Mouse (Mus musculus) lung, adult 2 months (tissue): ENCODE results near the gene Cacna1a. TPM values are rescaled to one million over a fixed set of nuclear protein-coding genes. Genes with fewer than 3 reads are reported as not detected.

Source experiments
- DNase-seq: peaks from one replicate; pipeline ENCODE4 v3.0.0; 2022
- H3K4me1 ChIP-seq: fragments of 200-500 bp; 2 replicates; pipeline ENCODE4 v1.6.1; 2011; ENCODE audit warnings: low read length; ENCODE audit not compliant: control insufficient read depth, insufficient read depth
- H3K4me3 ChIP-seq: fragments of 200-500 bp; replicated peaks from 2 replicates; pipeline ENCODE3; 2011; ENCODE audit warnings: low read depth, mild to moderate bottlenecking, control low read depth, low read length; ENCODE audit errors: extremely low read depth
- CTCF ChIP-seq: fragments of 200-500 bp; IDR thresholded peaks from 2 replicates; pipeline ENCODE4 v1.5.1; 2011; ENCODE audit warnings: mild to moderate bottlenecking, low read length, control low read depth; ENCODE audit not compliant: insufficient read depth
- POLR2A ChIP-seq: fragments of 200-500 bp; IDR thresholded peaks from 2 replicates; pipeline ENCODE4 v1.6.1; 2011; ENCODE audit warnings: low read depth, mild to moderate bottlenecking, control low read depth, low read length, borderline replicate concordance; ENCODE audit errors: extremely low read depth
- WGBS: fragments of 180-500 bp; shearing (Covaris S2); methylation state at CpG from one replicate; pipeline ENCODE4 v1.1.7; 2018; 5-methylcytosine and 5-hydroxymethylcytosine counted together
- polyA plus RNA-seq: library from polyadenylated mRNA; depleted of rRNA; stranded (reverse); fragments of >200 nt; gene quantifications from 2 replicates; pipeline ENCODE4 v1.2.3, GENCODE M21; 2012

Cacna1a gene
- polyA plus RNA-seq, 1 experiment: 13.3 TPM

DNA sequence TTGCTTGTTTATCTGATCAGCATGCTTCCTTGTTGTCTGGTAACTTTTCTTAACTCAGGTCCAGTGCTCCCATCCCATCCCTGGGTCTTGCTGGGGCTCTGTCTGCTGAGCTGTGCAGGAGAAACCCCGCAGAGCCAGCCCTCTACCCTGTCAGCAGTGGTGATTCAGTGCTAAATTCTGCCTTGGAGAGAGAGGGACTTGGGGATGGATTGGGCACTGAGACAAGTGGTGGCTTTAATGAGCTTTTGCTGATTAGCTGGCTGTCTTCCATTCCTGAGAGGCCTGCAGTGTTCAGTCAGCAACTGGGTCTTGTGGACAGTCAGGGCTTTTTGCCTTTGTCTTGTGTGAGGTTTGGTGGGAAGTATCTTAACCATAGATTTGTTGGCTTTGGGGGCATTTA lies 78.7 kb downstream of the Cacna1a start:
- WGBS: 68% methylated on average over 1 of the region's 1 CpGs
- no peak for TF ChIP-seq POLR2A
- TF ChIP-seq CTCF: no peak
- no peaks in the 10 kb centered on the region for H3K4me1 ChIP-seq
- no peak for DNase-seq
- no peak overlapping the region for H3K4me3 ChIP-seq

DNA sequence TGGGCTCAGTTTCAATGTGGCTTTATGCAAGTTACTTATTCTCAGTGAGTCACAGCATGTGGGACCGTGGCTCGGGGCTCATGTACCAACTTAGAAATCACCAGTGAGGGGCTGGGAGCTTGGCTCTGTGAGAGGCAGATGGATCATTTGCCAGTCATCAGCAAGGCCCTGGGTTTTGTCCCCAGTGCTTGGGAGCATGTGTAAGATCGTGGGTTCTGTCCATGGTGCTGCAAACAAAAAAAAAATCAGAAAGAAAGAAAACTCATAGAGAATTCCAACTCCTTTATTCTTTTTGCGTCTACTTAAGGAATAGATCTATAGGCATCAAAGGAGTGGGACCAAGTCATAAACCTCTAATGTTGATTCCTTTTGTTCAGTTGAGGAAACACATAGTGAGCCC lies 80.8 kb downstream of the Cacna1a start:
- no peak for DNase-seq
- 75% methylated on average over 4 of the region's 4 CpGs for WGBS
- Histone ChIP-seq H3K4me3 (no peak overlapping the region), H3K4me1 (no peaks in the 10 kb centered on the region)
- no peak for TF ChIP-seq CTCF
- TF ChIP-seq POLR2A: no peak

DNA sequence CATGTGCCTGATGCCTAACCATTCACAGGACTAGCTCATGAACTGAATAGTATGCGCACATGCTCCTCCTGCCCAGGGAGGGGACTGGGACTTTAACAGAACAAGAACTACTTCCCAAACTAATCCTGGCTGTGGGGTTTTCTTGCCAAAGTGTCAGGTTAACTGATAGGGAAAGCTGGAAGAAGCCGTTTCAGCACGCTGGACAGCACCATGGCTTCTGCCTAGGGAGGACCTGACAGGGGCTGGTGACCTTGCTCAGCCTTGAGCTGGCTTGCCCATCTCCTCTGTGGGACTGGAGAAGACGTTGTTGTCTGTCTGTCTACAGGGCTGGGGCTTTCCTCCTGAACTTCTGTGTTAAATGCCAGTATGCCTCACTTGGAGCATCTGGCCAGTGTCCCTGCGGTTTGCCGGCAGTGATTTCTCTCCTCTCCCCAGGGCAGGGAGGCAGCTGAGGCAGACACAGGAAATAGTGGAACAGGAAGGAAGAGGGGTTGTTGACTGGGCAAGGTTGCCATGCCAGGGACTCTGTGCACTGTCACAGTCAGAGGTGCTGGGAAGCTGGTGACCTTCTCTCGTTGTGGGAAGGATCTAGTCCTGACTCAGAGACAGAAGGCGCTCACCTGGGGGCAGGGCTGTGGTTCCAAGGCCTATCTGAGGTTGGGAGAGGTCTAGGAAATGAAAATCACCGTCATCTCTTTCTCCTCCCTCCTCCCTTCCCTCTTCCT lies 83.2 kb downstream of the Cacna1a start:
- DNase-seq: peak; percentile 19
- Histone ChIP-seq H3K4me3 (no peak overlapping the region), H3K4me1 (no peaks in the 10 kb centered on the region)
- no peak for TF ChIP-seq POLR2A
- TF ChIP-seq CTCF: no peak
- WGBS: 35% methylated on average over 9 of the region's 9 CpGs

DNA sequence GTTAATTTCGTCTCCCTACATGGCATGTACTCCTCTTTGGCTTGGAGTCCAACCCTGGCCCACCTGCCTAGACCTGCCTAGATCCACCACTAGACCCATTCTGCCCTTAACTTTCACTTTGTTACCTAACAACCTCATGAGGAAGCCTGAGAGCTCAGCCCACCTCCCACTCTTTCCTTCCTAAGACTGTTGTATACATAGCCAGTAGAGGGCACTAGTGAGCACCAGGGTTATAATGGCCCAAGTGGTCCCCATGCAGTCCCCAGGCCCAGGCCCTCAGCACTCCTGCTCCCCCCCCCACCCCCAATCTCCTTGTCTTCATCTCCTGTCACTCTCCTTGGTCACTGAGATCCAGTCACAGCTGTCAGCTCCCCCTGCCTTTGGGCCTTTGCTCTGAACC lies 86.2 kb downstream of the Cacna1a start:
- no peak overlapping the region for H3K4me3 ChIP-seq
- 84% methylated on average over 1 of the region's 1 CpGs for WGBS
- H3K4me1 ChIP-seq: no peaks in the 10 kb centered on the region
- no peak for TF ChIP-seq CTCF
- no peak for TF ChIP-seq POLR2A
- no peak for DNase-seq

DNA sequence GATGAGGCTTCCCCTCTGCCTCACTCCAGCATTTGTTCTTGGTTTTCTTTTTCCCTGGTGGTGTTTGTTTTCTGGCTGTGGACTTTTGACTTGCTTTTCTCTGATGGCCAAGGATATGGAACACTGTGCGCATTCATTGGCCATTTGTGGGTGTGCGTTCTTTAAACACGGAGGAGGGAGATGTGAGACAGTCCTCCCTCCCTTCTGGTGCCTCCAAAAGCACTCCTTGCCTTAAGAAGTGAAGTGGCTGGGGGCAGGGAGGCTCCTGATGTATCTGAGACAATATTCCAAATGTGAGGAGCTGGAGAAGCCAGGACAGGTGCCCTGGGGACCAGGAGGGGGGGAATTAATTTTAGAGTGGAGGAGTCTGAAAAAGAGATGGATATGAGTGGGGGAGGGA lies 89.1 kb downstream of the Cacna1a start:
- H3K4me1 ChIP-seq: no peaks in the 10 kb centered on the region
- no peak overlapping the region for H3K4me3 ChIP-seq
- TF ChIP-seq CTCF (no peak), POLR2A (no peak)
- DNase-seq: no peak
- 75% methylated on average over 3 of the region's 3 CpGs for WGBS

DNA sequence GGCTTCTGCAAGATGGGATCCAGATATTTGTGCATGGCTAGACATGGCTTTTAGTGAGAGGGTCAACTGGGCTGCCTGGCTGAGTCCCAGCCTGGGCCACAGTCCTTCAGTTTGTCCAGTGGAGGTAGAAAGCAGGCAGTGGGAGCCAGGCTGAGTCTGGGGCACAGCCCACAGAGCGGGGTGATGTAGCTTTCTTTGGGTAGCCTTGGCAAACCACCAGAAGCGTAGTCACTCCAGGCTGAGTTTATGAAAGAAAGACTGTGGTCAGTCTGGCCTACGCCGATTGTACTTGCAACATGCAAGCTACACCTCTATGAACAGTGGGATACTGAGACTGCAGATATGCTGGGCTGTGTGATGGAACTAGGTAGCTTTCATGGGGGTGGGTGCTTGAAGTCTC lies 94.8 kb downstream of the Cacna1a start:
- WGBS: 93% methylated on average over 4 of the region's 4 CpGs
- Histone ChIP-seq H3K4me3 (no peak overlapping the region), H3K4me1 (no peaks in the 10 kb centered on the region)
- TF ChIP-seq POLR2A: no peak
- no peak for TF ChIP-seq CTCF
- no peak for DNase-seq

DNA sequence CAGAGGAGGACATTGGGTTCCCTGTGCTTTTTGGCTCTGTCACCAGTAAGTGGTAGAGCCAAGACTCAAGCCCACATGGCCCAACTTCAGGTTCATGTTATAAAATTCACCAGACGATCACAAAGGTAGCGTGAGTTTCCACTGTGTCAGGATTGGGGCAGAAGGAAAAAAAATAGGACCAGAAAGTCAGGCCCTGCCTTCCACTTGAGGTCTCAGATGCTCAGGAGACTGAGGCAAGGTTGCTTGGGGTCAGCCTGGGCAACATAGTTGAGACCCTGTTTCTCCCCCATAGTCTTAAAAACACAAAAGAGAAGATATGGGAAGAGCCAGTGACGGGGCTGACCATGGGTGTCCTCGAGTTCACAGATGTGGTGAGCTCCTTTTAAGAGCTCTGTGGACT lies 97.1 kb downstream of the Cacna1a start:
- TF ChIP-seq POLR2A (no peak), CTCF (no peak)
- 79% methylated on average over 4 of the region's 4 CpGs for WGBS
- Histone ChIP-seq H3K4me1 (no peaks in the 10 kb centered on the region), H3K4me3 (no peak overlapping the region)
- DNase-seq: no peak

DNA sequence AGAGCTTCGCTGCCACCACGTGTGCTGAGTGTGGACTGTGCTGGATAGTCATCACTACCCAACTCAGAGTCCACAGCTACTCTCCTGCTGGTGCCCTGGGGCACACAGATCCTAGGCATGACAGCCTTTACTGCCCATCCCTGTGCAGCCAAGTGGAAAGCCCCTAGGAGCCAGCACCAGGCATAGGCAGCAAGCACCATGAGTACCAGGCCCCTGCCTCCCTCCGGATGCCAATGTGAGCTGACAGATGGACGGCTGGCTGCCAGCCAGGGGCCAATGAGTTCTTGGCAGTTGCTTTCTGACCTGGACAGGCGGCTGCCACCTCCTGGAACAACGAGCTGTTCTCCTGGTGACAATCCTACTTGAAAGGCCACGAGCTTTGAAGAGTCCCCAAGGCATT lies 97.6 kb downstream of the Cacna1a start:
- Histone ChIP-seq H3K4me1 (no peaks in the 10 kb centered on the region), H3K4me3 (no peak overlapping the region)
- TF ChIP-seq POLR2A (no peak), CTCF (no peak)
- DNase-seq: no peak
- WGBS: 51% methylated on average over 7 of the region's 7 CpGs

DNA sequence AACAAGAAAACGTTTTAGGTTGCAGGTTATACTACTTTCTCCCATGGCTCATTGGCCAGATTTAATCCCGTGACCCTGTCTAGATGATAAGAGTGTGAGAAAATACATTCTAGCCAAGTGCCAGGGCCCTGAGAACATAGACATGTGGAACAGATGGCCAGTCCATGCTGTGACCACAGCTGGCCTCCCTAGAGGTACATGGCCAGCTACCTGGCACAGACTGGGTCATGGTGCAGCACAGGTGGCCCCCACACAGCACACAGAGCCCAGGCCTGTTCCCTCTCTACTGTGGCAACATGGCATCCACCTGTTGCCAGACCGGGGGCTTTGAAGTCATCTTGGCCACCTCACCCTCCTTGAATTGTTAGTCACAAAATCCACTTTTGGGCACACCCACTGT lies 101.0 kb downstream of the Cacna1a start:
- Histone ChIP-seq H3K4me3 (no peak overlapping the region), H3K4me1 (no peaks in the 10 kb centered on the region)
- 64% methylated on average over 3 of the region's 3 CpGs for WGBS
- DNase-seq: no peak
- no peak for TF ChIP-seq CTCF
- no peak for TF ChIP-seq POLR2A

DNA sequence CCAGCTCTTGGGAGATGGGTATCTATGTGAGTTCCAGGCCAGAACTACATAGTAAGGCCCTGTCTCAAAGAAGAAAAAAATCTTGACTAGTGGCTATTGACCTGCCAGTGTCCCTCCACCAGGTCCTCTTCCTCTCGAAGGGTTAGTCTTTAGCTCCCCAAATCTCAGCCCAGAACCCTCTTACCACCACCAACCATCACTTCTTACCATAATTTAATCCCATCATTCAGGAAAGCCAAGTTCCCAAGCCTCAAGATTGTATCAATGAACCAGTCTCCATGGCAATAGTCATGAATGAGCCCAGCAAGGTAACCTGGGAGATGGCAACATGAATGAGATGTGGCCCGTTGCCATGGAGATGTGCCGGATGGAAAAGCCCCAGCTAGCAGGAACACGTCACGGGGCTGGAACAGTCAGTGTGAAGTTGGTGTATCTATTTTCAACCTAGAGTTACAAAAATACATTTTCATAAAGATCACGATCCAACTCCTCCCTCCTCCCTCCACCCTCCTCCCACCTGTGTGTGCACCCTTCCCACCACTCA lies 106.4 kb downstream of the Cacna1a start:
- no peak overlapping the region for H3K4me3 ChIP-seq
- H3K4me1 ChIP-seq: no peaks in the 10 kb centered on the region
- 82% methylated on average over 6 of the region's 6 CpGs for WGBS
- DNase-seq: no peak
- TF ChIP-seq CTCF (no peak), POLR2A (no peak)
